Mouse (Mus musculus) kidney, adult 2 months (tissue): Measurements from ENCODE around the gene Parp8.

ENCODE experiments used
- CTCF ChIP-seq: fragments of 200-500 bp; conservative IDR thresholded peaks from 2 replicates; pipeline ENCODE4 v1.5.1; 2011; ENCODE audit warnings: low read depth, mild to moderate bottlenecking, control low read depth, low read length, moderate library complexity, mixed read lengths; ENCODE audit not compliant: insufficient read depth, insufficient read length
- POLR2A ChIP-seq: fragments of 200-500 bp; IDR thresholded peaks from one replicate; pipeline ENCODE4 v1.6.1; 2011; ENCODE audit warnings: low read depth, low read length, control low read depth

DNA sequence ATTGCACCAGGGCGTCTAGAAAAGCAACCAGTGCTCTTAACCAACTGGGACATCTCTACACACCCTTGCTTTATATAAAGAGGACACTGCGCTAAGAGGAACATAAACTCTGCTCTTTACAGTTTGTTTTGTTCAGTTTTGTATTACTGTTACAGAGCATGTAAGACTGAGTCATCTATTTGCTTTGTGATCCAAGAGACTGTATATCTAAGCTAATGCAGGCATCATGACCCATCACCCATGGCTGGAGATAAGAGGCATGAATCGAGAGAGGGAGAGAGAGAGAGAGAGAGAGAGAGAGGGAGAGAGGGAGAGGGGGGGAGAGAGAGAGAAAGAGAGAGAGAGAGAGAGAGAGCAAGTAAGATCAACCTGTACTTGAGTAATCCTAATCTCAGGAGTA, 24.8 kb downstream of the Parp8 start:
- no peak for TF ChIP-seq CTCF
- no peak for TF ChIP-seq POLR2A
